Mouse (Mus musculus) heart, postnatal 0 days (tissue): Measurements from ENCODE around the gene Gm49358.

Source experiments
- CTCF ChIP-seq: IDR thresholded peaks from 2 replicates; pipeline ENCODE4 v1.5.1; 2016; ENCODE audit warnings: antibody characterized with exemption, control low read depth, low read depth
- EP300 ChIP-seq: IDR thresholded peaks from 2 replicates; pipeline ENCODE4 v1.6.1; 2016; ENCODE audit warnings: antibody characterized with exemption, low read depth

GRCm38 (mm10) chr10:86842659-86843058 is 78.9 kb downstream of the Gm49358 start:
- no peak for TF ChIP-seq CTCF
- TF ChIP-seq EP300 = no peak
